Mouse (Mus musculus): Measurements from ENCODE around the gene Lxn.

Lxn gene

GRCm38 (mm10) chr3:67463450-67464372 is at the start of gene Lxn:
Gene Lxn (minus strand): TSS chr3:67463926.
- peak; percentile 70 for DNase-seq (ENCODE audit: low spot score)

- DNase-seq (ENCODE audit: low spot score) = peak; percentile 93
These were observed 49.1 kb upstream of the Lxn start for GRCm38 (mm10) chr3:67512807-67513206.

GRCm38 (mm10) chr3:67508216-67508892 is 44.6 kb upstream of the Lxn start:
- no peak for DNase-seq (ENCODE audit: low spot score)

GRCm38 (mm10) chr3:67505286-67505685 is 41.6 kb upstream of the Lxn start:
- no peak for DNase-seq (ENCODE audit: low spot score)

GRCm38 (mm10) chr3:67503878-67504277 is 40.2 kb upstream of the Lxn start:
- DNase-seq (ENCODE audit: low spot score) = no peak

GRCm38 (mm10) chr3:67499406-67499791 is 35.7 kb upstream of the Lxn start:
- DNase-seq (ENCODE audit: low spot score) = no peak

- no peak for DNase-seq (ENCODE audit: low spot score)
These were observed 35.2 kb upstream of the Lxn start for GRCm38 (mm10) chr3:67498773-67499405.

GRCm38 (mm10) chr3:67497998-67498397 is 34.3 kb upstream of the Lxn start:
- no peak for DNase-seq (ENCODE audit: low spot score)

- DNase-seq (ENCODE audit: low spot score) = no peak
These were observed 32.6 kb upstream of the Lxn start for GRCm38 (mm10) chr3:67496310-67496709.

GRCm38 (mm10) chr3:67493132-67493531 is 29.4 kb upstream of the Lxn start:
- no peak for DNase-seq (ENCODE audit: low spot score)

GRCm38 (mm10) chr3:67492086-67492869 is 28.6 kb upstream of the Lxn start:
- DNase-seq (ENCODE audit: low spot score) = no peak

GRCm38 (mm10) chr3:67490156-67490555 is 26.4 kb upstream of the Lxn start:
- peak; percentile 88 for DNase-seq (ENCODE audit: low spot score)

- no peak for DNase-seq (ENCODE audit: low spot score)
These were observed 21.5 kb upstream of the Lxn start for GRCm38 (mm10) chr3:67485233-67485632.

- DNase-seq (ENCODE audit: low spot score) = no peak
These were observed 18.7 kb upstream of the Lxn start for GRCm38 (mm10) chr3:67482400-67482799.

GRCm38 (mm10) chr3:67479806-67480205 is 16.1 kb upstream of the Lxn start:
- no peak for DNase-seq (ENCODE audit: low spot score)

GRCm38 (mm10) chr3:67473438-67473837 is 9.7 kb upstream of the Lxn start:
- no peak for DNase-seq (ENCODE audit: low spot score)

GRCm38 (mm10) chr3:67471408-67472127 is 7.8 kb upstream of the Lxn start:
- peak; percentile 37 for DNase-seq (ENCODE audit: low spot score)

- DNase-seq (ENCODE audit: low spot score) = no peak
These were observed 3.6 kb upstream of the Lxn start for GRCm38 (mm10) chr3:67467281-67467680.

GRCm38 (mm10) chr3:67466576-67466975 is 2.9 kb upstream of the Lxn start:
- no peak for DNase-seq (ENCODE audit: low spot score)

- DNase-seq (ENCODE audit: low spot score) = peak; percentile 44
These were observed 725 bp downstream of the Lxn start for GRCm38 (mm10) chr3:67463001-67463400.

GRCm38 (mm10) chr3:67462578-67462977 is 1.1 kb downstream of the Lxn start:
- peak; percentile 33 for DNase-seq (ENCODE audit: low spot score)

Data from adipocyte (in vitro differentiated cells).